Mouse (Mus musculus) embryonic facial prominence, embryonic 15.5 days (tissue): Measurements from ENCODE around the gene Mapk14. TPM values are rescaled to one million over a fixed set of nuclear protein-coding genes. Genes with fewer than 3 reads are reported as not detected.

Source experiments
- ATAC-seq: fragments of 200-750 bp; cut with Nextera tagmentation; 2 replicates; pipeline ENCODE4 v1.8.0; 2017; ENCODE audit warnings: low read depth, moderate TSS enrichment; ENCODE audit not compliant: insufficient number of reproducible peaks, low FRiP score, low TSS enrichment
- H3K27ac ChIP-seq: fragments of 300-500 bp; sonication (generic); replicated peaks from 2 replicates; pipeline ENCODE4 v1.5.1; 2015; ENCODE audit warnings: mild to moderate bottlenecking, inconsistent platforms
- H3K27me3 ChIP-seq: fragments of 300-500 bp; sonication (generic); 2 replicates; pipeline ENCODE4 v1.6.1; 2015; ENCODE audit warnings: inconsistent platforms
- H3K36me3 ChIP-seq: fragments of 300-500 bp; sonication (generic); 2 replicates; pipeline ENCODE4 v1.6.1; 2015; ENCODE audit warnings: mild to moderate bottlenecking, inconsistent platforms
- H3K4me1 ChIP-seq: fragments of 300-500 bp; sonication (generic); 2 replicates; pipeline ENCODE4 v1.6.1; 2015; ENCODE audit warnings: inconsistent platforms
- H3K4me2 ChIP-seq: fragments of 300-500 bp; sonication (generic); replicated peaks from 2 replicates; pipeline ENCODE4 v1.6.1; 2015; ENCODE audit warnings: mild to moderate bottlenecking, inconsistent platforms
- H3K4me3 ChIP-seq: fragments of 300-500 bp; sonication (generic); replicated peaks from 2 replicates; pipeline ENCODE4 v1.5.1; 2015; ENCODE audit warnings: mild to moderate bottlenecking, inconsistent platforms
- H3K9ac ChIP-seq: fragments of 300-500 bp; sonication (generic); 2 replicates; pipeline ENCODE4 v1.6.1; 2015; ENCODE audit warnings: inconsistent platforms
- H3K9me3 ChIP-seq: fragments of 300-500 bp; sonication (generic); replicated peaks from 2 replicates; pipeline ENCODE4 v1.6.1; 2016; ENCODE audit warnings: inconsistent platforms
- WGBS: fragments of 180-500 bp; shearing (Covaris S2); methylation state at CpG from one replicate; pipeline ENCODE4 v1.1.7; 2015; 5-methylcytosine and 5-hydroxymethylcytosine counted together
- polyA plus RNA-seq: library from polyadenylated mRNA; unstranded; fragments of >200 nt; fragmentation: Nextera tagmentation; extraction: Ambion mirVana; gene quantifications from 2 replicates; pipeline ENCODE4 v1.2.1, GENCODE M21; 2015

The Mapk14 gene
- polyA plus RNA-seq, 1 experiment from 2014 or later = 48.1 TPM

GRCm38 (mm10) chr17:28745773-28746172, 54.6 kb downstream of the Mapk14 start:
- Histone ChIP-seq H3K27me3 (no peaks in the 10 kb centered on the region), H3K9me3 (no peaks in the 10 kb centered on the region), H3K4me3 (no peak overlapping the region), H3K36me3 (peaks cover 80% of the 10 kb centered on the region), H3K4me2 (no peak overlapping the region), H3K27ac (no peak overlapping the region), H3K9ac (no peak overlapping the region), H3K4me1 (no peaks in the 10 kb centered on the region)
- no peak for ATAC-seq
- WGBS = 86% methylated on average over 6 of the region's 6 CpGs

- no peak overlapping the region for H3K27ac ChIP-seq
- no peaks in the 10 kb centered on the region for H3K4me1 ChIP-seq
- no peaks in the 10 kb centered on the region for H3K9me3 ChIP-seq
- no peak overlapping the region for H3K4me2 ChIP-seq
- WGBS = 88% methylated on average over 4 of the region's 4 CpGs
- peaks cover 57% of the 10 kb centered on the region for H3K36me3 ChIP-seq
- H3K4me3 ChIP-seq = no peak overlapping the region
- ATAC-seq = no peak
- no peaks in the 10 kb centered on the region for H3K27me3 ChIP-seq
- no peak overlapping the region for H3K9ac ChIP-seq
These were observed 56.9 kb downstream of the Mapk14 start for GRCm38 (mm10) chr17:28748001-28748400.

GRCm38 (mm10) chr17:28750580-28750979, 59.5 kb downstream of the Mapk14 start:
- Histone ChIP-seq H3K36me3 (peaks cover 32% of the 10 kb centered on the region), H3K4me3 (no peak overlapping the region), H3K27me3 (no peaks in the 10 kb centered on the region), H3K9me3 (no peaks in the 10 kb centered on the region), H3K4me1 (no peaks in the 10 kb centered on the region), H3K9ac (no peak overlapping the region), H3K27ac (no peak overlapping the region), H3K4me2 (no peak overlapping the region)
- WGBS = 66% methylated on average over 6 of the region's 6 CpGs
- ATAC-seq = no peak

- no peak for ATAC-seq
- Histone ChIP-seq H3K9ac (no peak overlapping the region), H3K4me1 (no peaks in the 10 kb centered on the region), H3K4me3 (no peak overlapping the region), H3K9me3 (no peaks in the 10 kb centered on the region), H3K27me3 (no peaks in the 10 kb centered on the region), H3K27ac (no peak overlapping the region), H3K4me2 (no peak overlapping the region), H3K36me3 (no peaks in the 10 kb centered on the region)
- 41% methylated on average over 5 of the region's 5 CpGs for WGBS
These were observed 65.3 kb downstream of the Mapk14 start for GRCm38 (mm10) chr17:28756447-28756846.

GRCm38 (mm10) chr17:28757470-28757869, 66.3 kb downstream of the Mapk14 start:
- H3K4me1 ChIP-seq = no peaks in the 10 kb centered on the region

GRCm38 (mm10) chr17:28760736-28761312, 69.7 kb downstream of the Mapk14 start:
- Histone ChIP-seq H3K27ac (no peak overlapping the region), H3K36me3 (no peaks in the 10 kb centered on the region), H3K9me3 (no peaks in the 10 kb centered on the region), H3K27me3 (no peaks in the 10 kb centered on the region), H3K4me3 (no peak overlapping the region), H3K9ac (no peak overlapping the region), H3K4me2 (no peak overlapping the region), H3K4me1 (no peaks in the 10 kb centered on the region)
- ATAC-seq = no peak
- WGBS = 68% methylated on average over 8 of the region's 8 CpGs

More at GRCm38 (mm10) chr17:28757470-28757869, 66.3 kb downstream of the Mapk14 start:
- no peaks in the 10 kb centered on the region for H3K36me3 ChIP-seq
- H3K27me3 ChIP-seq = no peaks in the 10 kb centered on the region
- no peaks in the 10 kb centered on the region for H3K9me3 ChIP-seq
- no peak overlapping the region for H3K27ac ChIP-seq
- H3K9ac ChIP-seq = no peak overlapping the region
- 72% methylated on average over 2 of the region's 2 CpGs for WGBS
- no peak overlapping the region for H3K4me3 ChIP-seq
- no peak for ATAC-seq
- no peak overlapping the region for H3K4me2 ChIP-seq

GRCm38 (mm10) chr17:28761871-28762270, 70.7 kb downstream of the Mapk14 start:
- WGBS = 11% methylated on average over 3 of the region's 3 CpGs
- no peak for ATAC-seq

GRCm38 (mm10) chr17:28766203-28766602, 75.1 kb downstream of the Mapk14 start:
- H3K4me3 ChIP-seq = no peak overlapping the region
- no peak for ATAC-seq
- H3K27me3 ChIP-seq = peaks cover 4% of the 10 kb centered on the region; the same call in 1 of the 2 replicates
- WGBS = 43% methylated on average over 3 of the region's 3 CpGs
- H3K36me3 ChIP-seq = no peaks in the 10 kb centered on the region
- H3K9ac ChIP-seq = no peak overlapping the region
- H3K4me2 ChIP-seq = no peak overlapping the region
- H3K9me3 ChIP-seq = no peaks in the 10 kb centered on the region
- H3K4me1 ChIP-seq = peaks cover 22% of the 10 kb centered on the region
- H3K27ac ChIP-seq = no peak overlapping the region

More at GRCm38 (mm10) chr17:28761871-28762270, 70.7 kb downstream of the Mapk14 start:
- Histone ChIP-seq H3K4me1 (no peaks in the 10 kb centered on the region), H3K9me3 (no peaks in the 10 kb centered on the region), H3K4me2 (no peak overlapping the region), H3K36me3 (no peaks in the 10 kb centered on the region), H3K27me3 (no peaks in the 10 kb centered on the region), H3K9ac (no peak overlapping the region), H3K27ac (no peak overlapping the region), H3K4me3 (no peak overlapping the region)

GRCm38 (mm10) chr17:28766781-28767515, 75.8 kb downstream of the Mapk14 start:
- Histone ChIP-seq H3K27ac (no peak overlapping the region), H3K9me3 (no peaks in the 10 kb centered on the region), H3K36me3 (no peaks in the 10 kb centered on the region), H3K4me3 (no peak overlapping the region), H3K9ac (no peak overlapping the region), H3K4me2 (no peak overlapping the region), H3K27me3 (peaks cover 4% of the 10 kb centered on the region; the same call in 1 of the 2 replicates), H3K4me1 (peaks cover 22% of the 10 kb centered on the region)
- 61% methylated on average over 11 of the region's 11 CpGs for WGBS
- no peak for ATAC-seq

GRCm38 (mm10) chr17:28769121-28769874, 78.2 kb downstream of the Mapk14 start, which contains the start of gene Mapk13:
Gene Mapk13, plus strand, starts transcription at chr17:28769297.
- Histone ChIP-seq H3K4me3 (peak within 1 kb of the TSS; percentile 58), H3K27me3 (peaks cover 4% of the 10 kb centered on the region; the same call in 1 of the 2 replicates), H3K36me3 (no peaks in the 10 kb centered on the region), H3K9me3 (no peaks in the 10 kb centered on the region), H3K27ac (peak within 1 kb of the TSS; percentile 74), H3K4me2 (peak within 1 kb of the TSS; percentile 87), H3K4me1 (peaks cover 22% of the 10 kb centered on the region), H3K9ac (peak within 1 kb of the TSS; percentile 57)
- peak; percentile 36; the same call in 1 of the 2 replicates for ATAC-seq
- WGBS = under 1% methylated on average over 54 of the region's 58 CpGs

- H3K27me3 ChIP-seq = peaks cover 4% of the 10 kb centered on the region; the same call in 1 of the 2 replicates
- peak overlapping the region; percentile 58 for H3K4me3 ChIP-seq
- H3K9me3 ChIP-seq = no peaks in the 10 kb centered on the region
- H3K9ac ChIP-seq = peak overlapping the region; percentile 57
- ATAC-seq = 0 out of 2 replicates have a peak, but pooled peaks have one; percentile 35
- no peaks in the 10 kb centered on the region for H3K36me3 ChIP-seq
- H3K27ac ChIP-seq = peak overlapping the region; percentile 74
- 3% methylated on average over 24 of the region's 24 CpGs for WGBS
- peak overlapping the region; percentile 87 for H3K4me2 ChIP-seq
- H3K4me1 ChIP-seq = peaks cover 22% of the 10 kb centered on the region
These were observed 78.8 kb downstream of the Mapk14 start for GRCm38 (mm10) chr17:28769875-28770421.
